Mouse (Mus musculus) cerebellum, adult 9-10 months (tissue): ENCODE data around the gene Acp2.

Experiments
- DNase-seq: peaks from one replicate; pipeline ENCODE4 v3.0.0; 2022

Gene Acp2

DNA sequence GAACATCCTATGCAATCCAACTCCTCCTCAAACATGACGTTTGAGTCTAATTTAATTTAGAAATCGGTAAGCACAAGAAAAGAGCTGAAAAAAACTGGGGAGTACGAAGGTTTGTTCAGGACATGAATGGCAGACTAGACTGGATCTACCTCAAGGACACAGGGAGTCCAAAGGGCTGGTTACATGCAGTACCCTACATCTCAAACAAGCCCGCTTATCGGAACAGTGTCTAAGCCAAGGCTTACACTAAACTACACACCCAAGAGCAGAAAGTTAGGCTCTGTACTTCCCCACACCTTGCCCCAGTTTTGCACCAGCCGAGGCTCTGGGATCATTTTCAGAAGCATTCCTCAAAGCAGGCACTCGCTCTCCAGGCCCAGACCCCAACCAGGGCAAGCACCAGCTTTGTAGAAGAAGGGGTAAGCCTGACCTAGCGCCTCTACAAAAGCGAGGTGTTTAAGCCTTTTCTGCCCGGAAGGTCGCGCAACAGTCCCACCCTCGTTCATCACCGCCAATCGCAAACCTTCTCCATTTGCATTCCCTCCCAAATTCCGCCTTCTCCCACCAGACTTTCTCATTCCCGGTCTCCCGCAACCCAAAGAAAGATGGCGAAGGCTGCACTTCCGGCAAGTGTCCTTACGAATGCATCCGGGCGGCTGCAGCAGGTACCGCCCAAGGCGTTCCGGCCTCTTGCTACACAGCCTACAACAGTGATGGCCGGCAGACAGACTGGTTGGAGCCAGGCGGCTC, at the start of gene Acp2, which contains the start of gene Nr1h3:
TSS of gene Acp2 (plus strand) at position 664 of the 750 bp plus-strand sequence.
TSS of gene Nr1h3 (minus strand) at position 613 of the 750 bp plus-strand sequence.
- DNase-seq, result peak; percentile 96

DNA sequence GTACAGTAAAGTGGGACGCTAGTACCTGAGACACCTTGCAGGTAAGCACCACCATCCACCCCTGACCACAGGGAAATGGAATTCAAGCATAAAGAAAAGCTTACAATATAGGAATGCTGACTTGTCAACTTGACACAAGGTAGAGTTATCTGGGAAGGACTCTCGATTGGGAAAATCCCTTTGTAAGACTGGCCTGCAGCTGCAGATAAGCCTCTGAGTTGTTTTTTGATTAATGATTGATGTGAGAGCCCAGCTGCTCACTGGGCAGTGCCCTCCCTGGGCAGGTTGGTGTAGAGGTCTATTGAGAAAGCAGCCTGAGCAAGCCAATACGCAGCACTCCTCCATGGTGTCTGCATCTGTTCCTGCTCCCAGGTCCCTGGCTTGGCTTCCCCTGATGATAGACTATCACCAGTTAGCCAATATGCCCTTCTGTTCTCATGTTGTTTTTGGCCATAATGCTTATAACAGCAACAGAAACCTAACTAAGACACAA, 49.8 kb upstream of the Acp2 start:
- no peak for DNase-seq

DNA sequence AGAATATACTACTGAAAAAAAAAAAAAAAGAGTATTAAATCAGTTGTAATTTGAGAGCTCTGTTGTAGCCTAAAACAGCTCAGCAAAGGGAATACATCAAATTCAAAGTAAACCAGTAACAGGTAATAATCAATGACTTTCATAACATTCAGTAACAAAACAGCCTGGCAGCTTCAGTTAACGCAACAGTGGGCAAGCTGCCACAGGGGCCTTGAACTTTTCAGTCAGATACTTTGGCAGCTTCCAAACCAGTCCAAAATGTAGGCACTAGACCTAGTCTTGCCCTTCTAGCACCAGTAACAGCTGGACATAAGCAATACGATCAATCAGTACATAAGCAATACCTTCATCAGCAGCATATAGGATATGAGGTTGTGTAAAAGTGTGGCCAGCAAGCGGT, 48.6 kb upstream of the Acp2 start:
- DNase-seq, result no peak

DNA sequence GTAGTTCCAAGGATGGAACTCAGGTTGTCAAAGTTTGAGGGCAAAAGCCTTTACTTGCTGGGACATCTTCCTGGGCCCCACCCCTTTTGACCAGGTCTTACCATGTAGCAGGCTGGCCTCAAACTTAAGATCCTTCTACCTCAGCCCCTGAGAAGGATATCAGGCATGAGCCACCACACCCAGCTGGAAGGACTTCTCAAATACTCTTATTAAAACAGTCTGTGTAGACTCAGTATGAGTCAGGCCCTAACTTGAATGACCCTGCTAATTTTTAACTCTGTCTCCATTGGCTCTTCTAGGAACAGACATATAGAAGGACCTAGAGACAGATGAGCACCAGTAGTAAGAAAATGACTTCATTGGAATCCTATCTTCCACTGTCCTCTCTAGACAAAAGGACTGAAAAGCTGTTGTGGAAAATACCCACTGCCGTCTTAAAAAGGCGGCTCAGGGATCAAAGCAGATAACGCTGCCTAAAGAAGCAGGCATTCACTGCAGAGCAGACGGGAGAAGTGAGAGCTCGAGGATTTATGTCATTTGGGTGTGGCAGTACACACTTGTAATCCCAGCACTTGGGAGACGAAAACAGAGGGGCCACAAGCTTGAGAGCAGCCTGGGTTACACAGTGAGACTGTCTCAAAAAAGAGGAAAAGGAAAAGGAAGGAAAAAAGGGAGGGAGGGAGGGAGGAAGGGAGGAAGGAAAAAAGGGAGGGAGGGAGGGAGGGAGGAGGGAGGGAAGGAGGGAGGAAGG, 45.5 kb upstream of the Acp2 start:
- DNase-seq, result no peak

DNA sequence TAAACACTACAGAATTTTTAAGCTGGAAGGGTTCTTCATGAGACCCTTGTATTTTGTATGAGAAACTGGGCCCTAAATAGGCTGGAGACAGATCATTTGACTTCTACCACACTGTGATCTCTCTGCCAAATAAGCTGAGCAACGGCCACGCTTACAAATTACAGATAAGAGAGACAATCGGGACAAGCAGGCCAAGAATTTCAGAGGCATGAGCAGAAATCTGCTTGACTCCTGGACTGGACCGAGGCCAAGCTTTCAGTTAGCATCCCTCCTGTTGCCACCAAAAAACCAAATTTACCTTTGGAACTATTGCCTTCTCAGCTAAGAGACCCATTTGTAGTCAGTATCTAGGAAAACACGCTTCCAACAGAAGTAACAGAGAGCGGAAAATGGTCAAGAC, 42.1 kb upstream of the Acp2 start:
- no peak for DNase-seq

DNA sequence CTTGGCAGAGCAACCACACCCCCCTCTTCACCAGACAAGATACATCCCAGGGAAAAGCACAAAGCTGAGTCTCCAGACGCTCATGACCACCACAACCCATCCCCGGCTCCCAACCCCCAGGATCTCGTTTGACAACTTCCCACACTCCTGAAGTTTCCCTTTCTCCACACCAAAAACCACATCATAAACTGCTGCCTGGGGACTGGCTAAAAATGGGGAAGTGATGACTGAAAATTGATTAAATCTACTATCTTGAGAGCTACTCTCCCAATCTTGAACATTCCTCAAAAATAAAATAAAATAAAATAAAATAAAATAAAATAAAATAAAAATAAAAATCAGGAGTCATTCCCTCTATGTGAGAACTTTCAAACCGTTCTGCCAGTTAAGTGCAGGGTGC, 39.7 kb upstream of the Acp2 start:
- no peak for DNase-seq

DNA sequence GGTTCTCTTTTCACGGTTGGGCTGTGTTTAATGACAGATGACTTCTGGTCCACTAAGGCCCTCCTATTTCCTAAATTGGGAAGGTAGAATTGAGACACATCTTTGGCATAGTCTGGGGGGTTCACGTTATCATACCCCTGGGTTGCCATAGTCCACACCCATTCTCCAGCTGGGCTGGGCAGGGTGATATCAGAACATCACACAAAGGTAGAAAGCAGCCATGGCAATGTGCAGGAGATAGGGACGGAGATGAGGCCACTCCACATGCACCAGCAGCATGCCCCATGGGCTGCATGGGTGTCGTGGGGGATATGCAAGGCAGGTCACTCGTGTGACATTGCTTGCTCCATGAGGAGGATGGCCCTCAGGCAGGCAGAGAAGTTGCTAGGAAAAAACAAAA, 39.2 kb upstream of the Acp2 start:
- no peak for DNase-seq

DNA sequence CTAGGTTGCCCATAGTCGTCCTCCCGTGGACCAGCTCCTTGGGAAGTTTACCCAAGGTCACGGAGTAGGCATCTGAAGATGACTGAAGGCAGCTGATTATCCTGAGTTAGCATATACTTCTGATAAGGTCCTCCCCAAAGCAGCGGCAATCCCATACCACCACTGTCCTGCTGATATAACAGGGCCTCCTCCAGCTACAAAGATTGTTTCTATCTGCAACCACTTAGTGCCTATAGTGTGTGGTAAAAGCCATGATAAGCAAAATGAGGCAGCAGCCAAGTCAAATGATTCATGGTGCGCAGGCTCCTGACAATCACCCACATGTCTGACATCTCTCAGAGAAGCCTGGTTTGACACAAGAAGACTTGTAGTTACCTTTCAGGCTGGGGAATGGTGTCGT, 37.7 kb upstream of the Acp2 start:
- DNase-seq, result no peak

DNA sequence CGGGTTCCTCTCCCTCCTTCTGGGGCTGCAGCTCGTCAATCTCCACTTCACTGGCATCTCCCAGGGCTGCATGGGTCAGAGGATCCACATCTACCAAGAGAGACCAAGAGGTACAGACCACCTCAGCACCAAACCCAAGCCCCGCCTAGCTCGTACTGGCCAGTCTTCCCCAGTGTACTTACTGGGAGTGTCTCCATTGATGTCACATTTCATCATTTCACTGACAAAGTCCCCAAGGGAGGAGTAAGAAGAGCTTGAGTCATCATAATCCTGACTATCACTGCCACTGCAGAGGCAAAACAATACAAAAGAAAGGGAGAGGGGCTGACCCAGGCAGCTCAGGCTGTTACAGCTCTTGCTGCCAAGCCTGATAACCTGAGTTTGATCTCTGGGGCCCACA, 35.1 kb upstream of the Acp2 start:
- no peak for DNase-seq

DNA sequence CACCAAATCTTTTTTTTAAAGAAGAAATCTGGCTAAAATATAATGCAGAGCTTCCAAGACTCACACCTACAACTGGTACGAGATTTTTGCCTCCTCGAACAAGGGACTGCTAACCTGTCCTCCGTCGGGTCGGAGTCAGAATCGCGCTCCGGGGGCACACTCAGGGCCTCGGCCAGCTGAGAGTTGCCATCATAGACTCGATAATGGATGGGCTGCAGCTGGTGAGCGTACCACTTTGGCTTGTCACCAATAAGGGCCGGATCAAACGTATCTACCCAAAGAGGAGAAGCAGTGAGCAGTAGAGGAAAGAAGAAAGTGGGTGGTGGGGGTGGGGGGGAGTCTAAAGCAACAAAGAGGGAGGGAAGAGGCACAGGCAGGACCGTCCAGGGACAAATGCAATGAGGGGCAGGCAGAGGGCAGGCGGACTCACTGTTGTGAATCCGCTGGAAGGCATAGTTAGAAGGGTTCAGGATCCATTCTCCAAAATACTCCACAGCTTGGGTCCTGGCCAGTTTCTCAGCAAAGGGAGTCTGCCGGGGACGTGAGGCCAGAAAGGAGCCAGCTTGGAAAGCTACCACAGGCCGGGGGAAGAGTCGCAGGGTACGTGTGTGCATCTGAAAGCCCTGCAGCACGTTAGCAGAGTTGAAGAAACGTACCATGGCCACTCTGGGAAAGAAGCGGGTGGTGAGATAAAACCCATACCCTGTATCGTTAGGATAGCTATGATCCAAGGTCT, 32.9 kb upstream of the Acp2 start:
- DNase-seq, result no peak

DNA sequence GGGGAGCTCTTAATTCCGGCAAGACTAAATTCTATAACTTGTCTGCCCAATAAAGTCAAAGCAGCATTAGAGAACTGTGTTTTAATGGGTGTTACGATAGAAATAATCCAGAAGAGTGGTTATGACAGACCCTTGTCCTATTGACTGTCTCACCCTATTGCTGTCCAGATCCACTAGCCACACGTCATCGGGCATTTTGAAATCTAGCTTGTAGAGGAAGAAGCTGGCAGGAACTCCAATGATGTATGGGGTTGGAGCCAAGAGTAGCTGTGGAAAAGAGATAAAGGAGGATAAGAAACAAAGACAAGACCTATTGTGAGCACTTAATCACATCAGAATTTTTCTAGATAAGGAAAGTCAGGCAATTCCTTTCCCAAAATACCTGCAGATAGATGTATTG, 27.2 kb upstream of the Acp2 start:
- DNase-seq, result no peak

DNA sequence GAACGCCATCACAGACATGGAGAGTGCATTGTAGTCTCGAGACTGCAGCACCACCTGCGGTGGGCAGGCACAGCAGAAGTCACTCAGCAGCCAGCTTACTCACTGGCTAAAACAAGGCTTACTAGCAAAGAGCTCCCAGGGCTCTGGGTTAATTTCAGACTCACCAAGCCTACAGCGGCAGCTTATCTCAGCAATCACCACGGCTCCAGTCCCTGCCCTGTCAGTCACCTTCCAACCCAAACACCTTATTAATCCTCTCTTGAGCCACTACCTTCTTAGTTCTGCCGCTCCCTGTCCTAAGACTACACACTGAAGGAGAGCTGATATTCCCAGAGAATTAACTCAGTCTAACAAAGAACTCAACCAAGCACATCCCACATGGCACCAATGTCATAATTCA, 26.5 kb upstream of the Acp2 start:
- DNase-seq, result no peak

DNA sequence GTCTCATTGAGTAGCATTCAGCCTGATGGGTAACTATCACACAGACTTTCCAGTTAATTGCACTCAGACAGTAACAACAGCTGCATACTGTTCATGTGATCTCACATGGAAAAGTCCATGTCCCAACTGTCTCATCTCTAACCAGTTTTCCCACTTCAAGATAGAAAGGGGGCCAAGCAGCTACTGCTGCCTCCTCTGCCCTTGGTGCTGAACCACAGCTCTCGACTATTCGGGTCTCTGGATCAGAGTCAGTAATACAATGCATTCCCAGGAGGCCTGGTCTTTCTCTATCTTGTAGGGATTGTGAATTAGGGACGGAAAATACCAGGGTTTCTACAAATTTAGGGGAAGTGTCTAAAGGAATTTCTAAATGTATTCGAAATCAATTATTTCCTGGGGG, 22.9 kb upstream of the Acp2 start:
- DNase-seq, result no peak

DNA sequence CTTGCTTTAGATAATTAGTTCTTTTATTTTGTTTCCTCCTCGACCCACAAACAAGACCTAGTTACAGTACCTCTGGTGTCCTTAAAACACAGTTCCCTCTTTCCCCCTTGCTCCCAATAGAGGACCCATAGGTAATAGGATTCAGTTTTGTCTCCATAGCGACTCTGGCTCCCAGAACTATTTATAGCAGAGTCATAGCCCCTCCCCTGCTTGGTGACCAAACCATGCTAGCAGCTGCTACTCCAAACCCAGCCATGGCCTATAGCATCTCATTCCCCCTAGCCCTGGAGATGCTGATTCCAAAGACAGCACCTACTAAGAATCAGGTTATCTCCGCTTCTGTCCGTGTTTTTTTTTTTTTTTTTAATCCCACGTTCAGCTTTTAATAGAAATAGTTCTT, 22.0 kb upstream of the Acp2 start:
- peak; percentile 72 for DNase-seq

DNA sequence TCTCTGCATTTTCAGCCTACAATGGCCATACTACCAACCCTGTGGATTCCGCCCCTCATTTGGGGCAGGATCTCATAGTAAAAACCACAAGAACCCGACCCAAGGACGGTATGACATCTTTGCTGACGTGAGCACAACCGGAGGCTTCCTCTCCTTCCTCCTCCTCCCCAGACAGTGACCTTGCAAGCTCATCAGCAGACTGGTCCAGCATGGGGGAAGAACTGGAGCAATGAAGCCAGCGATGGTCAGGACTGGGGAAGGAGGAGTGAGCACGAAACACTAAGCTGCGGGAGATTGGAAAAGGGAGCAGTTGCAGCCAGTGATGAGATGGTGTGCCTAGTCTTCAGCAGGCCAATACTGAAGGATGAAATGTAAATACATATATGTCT, 20.7 kb upstream of the Acp2 start:
- DNase-seq, result peak; percentile 81

DNA sequence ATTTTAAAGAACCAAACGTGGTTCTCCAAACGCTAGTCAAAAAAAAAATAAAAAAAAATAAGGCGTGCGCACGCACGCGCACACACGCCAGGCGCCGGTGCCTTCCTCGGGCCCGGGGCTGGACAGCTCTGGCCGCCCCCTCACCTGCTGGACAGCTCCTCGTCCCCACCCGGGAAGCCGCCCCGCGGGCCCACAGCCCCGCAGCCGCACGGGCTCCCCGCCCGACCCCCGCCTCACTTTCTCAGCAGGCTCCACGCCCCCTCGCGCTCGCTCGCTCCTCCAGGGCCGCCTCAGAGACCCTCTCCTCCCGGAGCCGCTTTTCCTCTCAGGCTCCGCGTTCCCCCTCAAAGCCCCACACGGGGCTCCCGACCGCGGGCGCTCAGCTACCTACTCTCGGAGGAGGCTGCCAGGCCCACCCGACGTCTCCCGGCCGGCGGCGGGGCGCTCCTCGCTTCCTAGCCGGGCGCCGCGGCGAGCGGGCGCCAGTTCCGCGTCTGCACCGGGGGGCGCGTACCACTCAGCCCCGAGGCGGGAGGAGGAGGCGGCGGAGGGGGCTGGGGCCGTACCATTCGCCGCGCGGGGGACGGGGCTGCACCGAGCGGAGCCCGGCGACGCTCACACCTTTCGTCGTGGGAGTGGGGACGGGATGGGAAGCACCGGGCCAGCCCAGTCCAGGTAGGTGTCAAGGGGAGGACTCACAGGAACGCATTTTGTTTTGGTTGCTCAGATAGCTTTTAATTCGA, 20.1 kb upstream of the Acp2 start:
- no peak for DNase-seq

DNA sequence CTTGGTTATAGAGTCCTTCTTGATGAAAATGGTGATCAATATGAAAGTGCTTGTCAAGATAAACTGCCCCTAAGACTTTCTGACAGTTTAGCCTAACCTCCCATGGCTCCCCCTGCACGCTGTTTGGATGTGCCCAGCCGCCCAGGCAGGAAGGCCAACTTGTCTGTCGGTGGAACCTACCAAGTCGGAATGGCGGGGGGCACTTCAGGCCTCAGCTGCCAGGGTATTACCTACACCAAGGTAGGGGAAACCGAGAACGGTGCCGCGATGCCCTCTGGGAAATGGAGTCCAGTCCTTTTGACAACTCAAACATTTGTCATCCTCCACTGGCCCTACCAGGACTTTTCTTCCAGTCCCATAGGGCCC, 19.6 kb upstream of the Acp2 start:
- peak; percentile 100 for DNase-seq

DNA sequence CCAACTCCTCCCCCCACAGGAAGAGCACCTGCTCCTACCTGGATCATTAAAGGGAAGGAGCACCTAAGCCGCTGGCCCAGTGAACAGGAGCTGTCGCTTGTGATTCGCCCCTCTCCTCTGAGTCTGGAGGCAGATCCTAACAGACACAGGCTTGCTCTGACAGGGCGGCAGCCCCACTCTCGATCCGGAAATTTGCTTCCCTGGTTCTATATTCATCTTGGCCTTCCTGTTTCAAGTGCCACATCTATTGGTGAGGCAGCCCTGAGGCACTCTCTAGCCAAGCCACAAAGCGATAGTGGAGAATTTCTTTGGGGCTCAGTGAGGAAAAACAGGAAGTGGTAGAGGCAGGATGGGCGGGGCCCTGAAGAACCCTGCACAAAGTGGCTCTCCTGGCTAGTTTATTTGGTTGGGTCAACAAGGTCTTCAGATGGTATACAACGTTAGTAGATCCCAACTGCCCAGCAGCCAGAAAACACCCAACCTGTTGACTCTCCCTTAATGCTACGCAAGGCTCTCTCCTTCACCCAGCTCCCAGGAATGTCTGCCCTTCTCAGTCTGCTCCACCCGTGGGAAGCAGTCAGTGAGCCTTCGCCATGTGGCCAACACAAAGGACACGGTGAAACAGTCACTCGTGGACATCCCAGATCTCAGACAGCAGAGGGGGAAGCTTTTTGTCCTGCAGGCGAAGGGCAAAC, 18.8 kb upstream of the Acp2 start, which contains the start of gene Madd:
TSS of gene Madd (minus strand) at position 127 of the 695 bp plus-strand sequence.
- peak; percentile 63 for DNase-seq

DNA sequence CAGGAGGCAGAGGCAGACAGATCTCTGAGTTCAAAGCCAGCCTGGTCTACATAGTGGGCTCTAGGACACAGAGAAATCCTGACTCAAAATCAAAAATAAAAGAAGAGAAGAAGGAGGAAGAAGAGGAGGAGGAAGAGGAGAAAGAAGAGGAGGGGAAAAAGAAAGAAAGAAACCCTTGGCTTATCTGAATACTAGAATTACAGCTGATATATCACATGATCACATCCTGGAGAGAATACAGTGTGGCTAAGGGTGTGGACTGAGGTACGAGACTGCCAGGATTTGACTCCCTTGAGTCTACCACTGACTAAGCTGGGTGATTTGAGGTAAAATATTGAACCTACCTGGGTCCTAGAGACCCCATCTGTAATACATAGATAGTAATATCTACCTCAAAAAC, 16.5 kb upstream of the Acp2 start:
- no peak for DNase-seq

DNA sequence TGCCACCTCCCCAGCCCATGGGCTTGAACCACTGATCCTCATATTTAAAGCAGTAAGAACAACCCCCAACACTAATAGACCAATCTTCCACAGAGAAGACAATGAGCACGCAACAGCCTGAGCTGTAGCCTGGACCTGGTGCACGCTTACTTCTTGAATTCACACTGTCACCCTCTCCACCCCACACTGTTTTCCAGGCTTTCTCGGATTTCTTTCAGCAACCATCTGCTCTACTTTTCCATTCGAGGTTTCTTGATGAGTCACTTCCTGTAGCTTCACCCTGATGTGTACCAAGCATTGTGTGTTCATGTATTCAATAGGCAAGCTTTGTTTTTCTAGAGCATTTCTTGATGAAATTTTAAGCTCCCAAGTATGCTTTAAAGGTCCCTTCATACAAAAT, 15.3 kb upstream of the Acp2 start:
- no peak for DNase-seq

DNA sequence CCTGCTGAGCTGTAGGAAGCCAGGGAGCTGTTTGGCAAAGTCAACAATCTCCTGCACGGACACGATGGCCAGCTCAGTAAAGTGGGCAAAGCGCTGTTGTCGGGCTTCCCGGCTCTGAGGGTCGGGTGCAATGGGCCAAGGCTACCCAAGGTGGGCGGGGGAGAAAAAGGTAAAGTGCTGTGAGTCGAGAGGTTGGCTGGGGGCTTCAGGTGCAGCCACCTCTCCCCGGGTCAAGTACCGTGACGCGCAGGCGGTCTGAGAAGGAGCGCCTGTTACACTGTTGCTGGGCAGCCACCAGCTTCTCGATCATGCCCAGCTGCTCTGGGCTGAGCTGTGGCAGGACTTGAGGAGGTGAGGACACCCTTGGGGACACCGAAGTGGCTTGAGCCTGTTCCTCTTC, 12.2 kb upstream of the Acp2 start:
- DNase-seq, result no peak

DNA sequence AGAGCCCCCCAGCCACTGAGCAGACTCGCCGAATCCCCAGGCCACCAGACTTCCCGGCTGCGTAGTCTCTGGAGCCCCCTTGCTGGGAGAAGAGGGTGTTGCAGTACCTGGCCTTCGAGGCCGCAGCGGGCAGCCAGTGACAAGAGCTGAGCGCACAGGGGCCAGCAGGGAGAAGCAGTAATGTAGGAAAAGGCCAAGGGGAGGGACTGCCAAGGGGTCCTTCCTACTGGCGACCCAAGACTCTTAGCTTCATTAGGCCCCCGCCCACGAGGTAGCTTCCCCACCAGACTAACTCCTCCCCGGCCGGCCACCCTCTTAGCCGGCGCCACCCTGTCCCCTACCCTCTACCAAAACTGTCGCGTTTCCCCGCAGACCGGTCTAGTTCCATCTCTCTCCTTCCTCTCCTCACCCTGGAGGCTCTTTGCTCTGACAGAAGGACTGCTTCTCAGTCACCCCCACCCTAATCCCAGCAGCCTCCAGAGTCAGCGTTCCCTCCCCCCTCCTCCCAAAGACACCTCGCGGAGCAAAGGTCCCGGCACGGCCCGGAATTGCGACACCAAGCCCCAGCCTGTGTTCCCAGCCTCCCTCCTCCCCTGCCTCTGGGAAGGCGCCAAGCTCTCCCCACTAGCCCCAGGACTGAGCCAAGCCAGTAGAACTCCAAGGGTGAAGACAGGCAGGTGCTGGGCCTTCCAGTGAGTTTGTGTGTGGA, 7.9 kb upstream of the Acp2 start:
- DNase-seq, result peak; percentile 80
